Mouse (Mus musculus) limb, embryonic 12.5 days (tissue): ENCODE results near the gene Slc12a8. TPM values are rescaled to one million over a fixed set of nuclear protein-coding genes. Genes with fewer than 3 reads are reported as not detected.

ENCODE experiments used
- ATAC-seq: fragments of 200-750 bp; cut with Nextera tagmentation; 2 replicates; pipeline ENCODE4 v1.8.0; 2017; ENCODE audit warnings: low read depth, moderate TSS enrichment; ENCODE audit not compliant: insufficient number of reproducible peaks, insufficient read depth, low FRiP score, low TSS enrichment
- H3K27ac ChIP-seq: fragments of 300-500 bp; sonication (generic); 2 replicates; pipeline ENCODE4 v1.5.1; 2016; ENCODE audit warnings: mild to moderate bottlenecking, moderate library complexity
- H3K27me3 ChIP-seq: fragments of 300-500 bp; sonication (generic); 2 replicates; pipeline ENCODE4 v1.6.1; 2016; ENCODE audit warnings: mild to moderate bottlenecking, moderate library complexity
- H3K36me3 ChIP-seq: fragments of 300-500 bp; sonication (generic); 2 replicates; pipeline ENCODE4 v1.6.1; 2016; ENCODE audit warnings: mild to moderate bottlenecking, moderate library complexity
- H3K4me1 ChIP-seq: fragments of 300-500 bp; sonication (generic); replicated peaks from 2 replicates; pipeline ENCODE4 v1.6.1; 2016
- H3K4me2 ChIP-seq: fragments of 300-500 bp; sonication (generic); 2 replicates; pipeline ENCODE4 v1.6.1; 2016; ENCODE audit warnings: mild to moderate bottlenecking, moderate library complexity
- H3K4me3 ChIP-seq: fragments of 300-500 bp; sonication (generic); replicated peaks from 2 replicates; pipeline ENCODE4 v1.5.1; 2016; ENCODE audit warnings: mild to moderate bottlenecking
- H3K9ac ChIP-seq: fragments of 300-500 bp; sonication (generic); replicated peaks from 2 replicates; pipeline ENCODE4 v1.6.1; 2016; ENCODE audit warnings: mild to moderate bottlenecking, moderate library complexity
- H3K9me3 ChIP-seq: fragments of 300-500 bp; sonication (generic); 2 replicates; pipeline ENCODE4 v1.6.1; 2016; ENCODE audit warnings: mild to moderate bottlenecking, moderate library complexity
- WGBS: fragments of 180-500 bp; shearing (Covaris S2); methylation state at CpG from one replicate; pipeline ENCODE4 v1.1.7; 2016; 5-methylcytosine and 5-hydroxymethylcytosine counted together
- polyA plus RNA-seq: library from polyadenylated mRNA; unstranded; fragments of >200 nt; fragmentation: Nextera tagmentation; extraction: Ambion mirVana; gene quantifications from 2 replicates; pipeline ENCODE4 v1.2.1, GENCODE M21; 2016

Slc12a8 gene
- polyA plus RNA-seq, 1 experiment from 2014 or later, result 0.45 TPM

- Histone ChIP-seq H3K4me3 (no peak overlapping the region), H3K36me3 (no peaks in the 10 kb centered on the region), H3K9me3 (no peaks in the 10 kb centered on the region), H3K4me1 (peaks cover 11% of the 10 kb centered on the region), H3K9ac (no peak overlapping the region), H3K27me3 (no peaks in the 10 kb centered on the region; the same call in 1 of the 2 replicates), H3K27ac (no peak overlapping the region), H3K4me2 (no peak overlapping the region)
- 88% methylated on average over 7 of the region's 7 CpGs for WGBS
- ATAC-seq, result no peak
Measured at GRCm38 (mm10) chr16:33680271-33680670, 163.1 kb downstream of the Slc12a8 start.

- WGBS, result 65% methylated on average over 10 of the region's 10 CpGs
- Histone ChIP-seq H3K9me3 (no peaks in the 10 kb centered on the region), H3K4me1 (peaks cover 16% of the 10 kb centered on the region), H3K27me3 (no peaks in the 10 kb centered on the region; the same call in 1 of the 2 replicates), H3K27ac (no peak overlapping the region), H3K36me3 (no peaks in the 10 kb centered on the region), H3K9ac (no peak overlapping the region), H3K4me3 (no peak overlapping the region), H3K4me2 (no peak overlapping the region)
- no peak for ATAC-seq
Measured at GRCm38 (mm10) chr16:33680816-33681215, 163.7 kb downstream of the Slc12a8 start.

- Histone ChIP-seq H3K4me2 (no peak overlapping the region), H3K4me3 (no peak overlapping the region), H3K4me1 (peaks cover 25% of the 10 kb centered on the region), H3K9me3 (no peaks in the 10 kb centered on the region), H3K9ac (no peak overlapping the region), H3K27me3 (no peaks in the 10 kb centered on the region; the same call in 1 of the 2 replicates), H3K27ac (no peak overlapping the region), H3K36me3 (no peaks in the 10 kb centered on the region)
- ATAC-seq, result no peak
Measured at GRCm38 (mm10) chr16:33681661-33682060, 164.5 kb downstream of the Slc12a8 start.

- Histone ChIP-seq H3K4me1 (peaks cover 35% of the 10 kb centered on the region), H3K9me3 (no peaks in the 10 kb centered on the region), H3K27ac (no peak overlapping the region), H3K4me2 (no peak overlapping the region), H3K9ac (no peak overlapping the region), H3K4me3 (no peak overlapping the region), H3K27me3 (no peaks in the 10 kb centered on the region; the same call in 1 of the 2 replicates), H3K36me3 (no peaks in the 10 kb centered on the region)
- WGBS, result 63% methylated on average over 3 of the region's 3 CpGs
- ATAC-seq, result no peak
Measured at GRCm38 (mm10) chr16:33682651-33683050, 165.5 kb downstream of the Slc12a8 start.

GRCm38 (mm10) chr16:33683206-33684161 lies 166.4 kb downstream of the Slc12a8 start:
- no peaks in the 10 kb centered on the region for H3K9me3 ChIP-seq
- peak overlapping the region; percentile 89 for H3K4me3 ChIP-seq
- H3K36me3 ChIP-seq, result no peaks in the 10 kb centered on the region
- WGBS, result 71% methylated on average over 13 of the region's 13 CpGs
- peaks cover 43% of the 10 kb centered on the region for H3K4me1 ChIP-seq
- H3K27me3 ChIP-seq, result no peaks in the 10 kb centered on the region; the same call in 1 of the 2 replicates
- peak overlapping the region; percentile 94; the same call in 1 of the 2 replicates for H3K9ac ChIP-seq
- peak overlapping the region; percentile 89 for H3K4me2 ChIP-seq
- ATAC-seq, result no peak
- H3K27ac ChIP-seq, result 0 out of 2 replicates have a peak overlapping the region, but pooled peaks have one; percentile 56

- Histone ChIP-seq H3K4me3 (peak within 1 kb of the TSS; percentile 89), H3K4me1 (peaks cover 45% of the 10 kb centered on the region)
Measured at GRCm38 (mm10) chr16:33684162-33684702, 167.1 kb downstream of the Slc12a8 start, which contains the start of gene Heg1. Gene Heg1 (plus strand): TSS chr16:33684370.

GRCm38 (mm10) chr16:33684703-33685701 lies 167.9 kb downstream of the Slc12a8 start:
- no peaks in the 10 kb centered on the region for H3K9me3 ChIP-seq
- 1% methylated on average over 46 of the region's 46 CpGs for WGBS
- peaks cover 45% of the 10 kb centered on the region for H3K4me1 ChIP-seq
- peak overlapping the region; percentile 56; the same call in 1 of the 2 replicates for H3K27ac ChIP-seq
- ATAC-seq, result peak; percentile 29
- no peaks in the 10 kb centered on the region for H3K36me3 ChIP-seq
- H3K4me2 ChIP-seq, result peak overlapping the region; percentile 89
- H3K9ac ChIP-seq, result peak overlapping the region; percentile 94
- H3K27me3 ChIP-seq, result no peaks in the 10 kb centered on the region; the same call in 1 of the 2 replicates
- H3K4me3 ChIP-seq, result peak overlapping the region; percentile 89

More at GRCm38 (mm10) chr16:33684162-33684702, 167.1 kb downstream of the Slc12a8 start, which contains the start of gene Heg1:
- Histone ChIP-seq H3K9me3 (no peaks in the 10 kb centered on the region), H3K4me2 (peak within 1 kb of the TSS; percentile 89), H3K9ac (peak within 1 kb of the TSS; percentile 94), H3K27me3 (no peaks in the 10 kb centered on the region; the same call in 1 of the 2 replicates), H3K36me3 (no peaks in the 10 kb centered on the region), H3K27ac (peak within 1 kb of the TSS; percentile 56; the same call in 1 of the 2 replicates)
- WGBS, result 1% methylated on average over 56 of the region's 57 CpGs
- peak; percentile 57; the same call in 1 of the 2 replicates for ATAC-seq

- Histone ChIP-seq H3K4me1 (peaks cover 47% of the 10 kb centered on the region), H3K36me3 (no peaks in the 10 kb centered on the region), H3K9ac (no peak overlapping the region), H3K4me2 (peak overlapping the region; percentile 89), H3K27ac (no peak overlapping the region), H3K27me3 (no peaks in the 10 kb centered on the region; the same call in 1 of the 2 replicates), H3K9me3 (no peaks in the 10 kb centered on the region), H3K4me3 (peak overlapping the region; percentile 2; the same call in 1 of the 2 replicates)
- ATAC-seq, result no peak
- 75% methylated on average over 1 of the region's 1 CpGs for WGBS
Measured at GRCm38 (mm10) chr16:33686056-33686455, 168.9 kb downstream of the Slc12a8 start.

GRCm38 (mm10) chr16:33687724-33688123 lies 170.6 kb downstream of the Slc12a8 start:
- Histone ChIP-seq H3K9me3 (no peaks in the 10 kb centered on the region), H3K9ac (no peak overlapping the region), H3K27ac (no peak overlapping the region), H3K4me1 (peaks cover 58% of the 10 kb centered on the region), H3K4me2 (no peak overlapping the region; the same call in 1 of the 2 replicates), H3K4me3 (no peak overlapping the region), H3K27me3 (no peaks in the 10 kb centered on the region; the same call in 1 of the 2 replicates), H3K36me3 (no peaks in the 10 kb centered on the region)
- ATAC-seq, result no peak
- 70% methylated on average over 3 of the region's 3 CpGs for WGBS

GRCm38 (mm10) chr16:33690975-33691747 lies 174.0 kb downstream of the Slc12a8 start:
- 77% methylated on average over 6 of the region's 6 CpGs for WGBS
- Histone ChIP-seq H3K27me3 (no peaks in the 10 kb centered on the region), H3K27ac (no peak overlapping the region), H3K9ac (no peak overlapping the region), H3K4me1 (peaks cover 38% of the 10 kb centered on the region), H3K36me3 (no peaks in the 10 kb centered on the region), H3K4me2 (no peak overlapping the region), H3K9me3 (no peaks in the 10 kb centered on the region), H3K4me3 (no peak overlapping the region)
- ATAC-seq, result no peak
